Mouse (Mus musculus) megakaryocyte progenitor cell, adult 5-6 weeks (primary cell): ENCODE data around the gene Mdm4. TPM values are rescaled to one million over a fixed set of nuclear protein-coding genes. Genes with fewer than 3 reads are reported as not detected.
A peak's percentile ranks its signal among the peaks of the same experiment; 100 is the strongest.
"Not testable (repeated sequence)": the region's sequence is repeated elsewhere in the genome, so short reads cannot be mapped to it uniquely, and the experiment has no call there.

Experiments
- ATAC-seq: replicated peaks from 2 replicates; pipeline ENCODE4 v1.8.0; 2016; ENCODE audit warnings: mild to moderate bottlenecking, moderate TSS enrichment, inconsistent platforms; ENCODE audit not compliant: poor library complexity
- total RNA-seq, 2 experiments: library from RNA; stranded (forward) in 1 of 2; stranded (reverse) in 1 of 2; fragments of 157-497, 149-512 nt in 1 of 2; fragments of 200-1000 nt in 1 of 2; gene quantifications; 2 replicates each; pipeline versions ENCODE4 v1.2.3 to v1.2.4; 2015 to 2017

Mdm4 gene
- total RNA-seq, 2 experiments from 2014 or later, result 85.1 to 105 TPM

- no peak for ATAC-seq
Measured at GRCm38 (mm10) chr1:133053034-133053433, 22.7 kb upstream of the Mdm4 start.

GRCm38 (mm10) chr1:133051829-133052228 lies 21.5 kb upstream of the Mdm4 start:
- peak; percentile 48; the same call in 1 of the 2 replicates for ATAC-seq

- no peak for ATAC-seq
Measured at GRCm38 (mm10) chr1:133050001-133050431, 19.7 kb upstream of the Mdm4 start.

GRCm38 (mm10) chr1:133048690-133049089 lies 18.3 kb upstream of the Mdm4 start:
- no peak for ATAC-seq

GRCm38 (mm10) chr1:133047575-133047974 lies 17.2 kb upstream of the Mdm4 start:
- ATAC-seq, result no peak

DNA sequence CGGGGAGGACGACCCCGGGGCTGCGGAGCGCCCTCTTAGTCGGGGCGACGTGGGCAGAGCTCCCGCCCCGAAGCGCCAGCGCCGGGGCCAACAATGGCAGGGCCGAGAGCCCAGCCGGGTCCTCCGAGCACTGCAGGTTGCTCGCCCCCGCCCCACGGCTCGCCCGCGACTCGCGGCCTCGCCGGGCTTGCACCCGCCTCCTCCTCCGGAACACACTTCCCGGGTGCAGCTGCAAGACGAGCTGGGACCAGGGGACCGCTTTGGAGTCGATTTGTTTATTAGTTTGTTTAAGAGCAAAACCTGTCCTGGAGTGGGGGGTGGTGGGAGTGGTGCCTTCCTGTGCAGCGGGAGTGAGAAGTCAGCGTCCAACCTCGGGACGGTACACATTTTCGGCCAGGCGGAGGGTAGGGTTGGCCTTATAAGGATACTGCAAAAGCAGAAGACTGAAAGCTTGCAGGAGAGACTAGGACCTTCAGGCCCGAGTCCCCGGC lies 16.1 kb upstream of the Mdm4 start:
- peak; percentile 43 for ATAC-seq

GRCm38 (mm10) chr1:133045861-133046440 lies 15.6 kb upstream of the Mdm4 start:
- ATAC-seq, result peak; percentile 81

- ATAC-seq, result no peak
Measured at GRCm38 (mm10) chr1:133045011-133045860, 14.9 kb upstream of the Mdm4 start, which contains the start of gene Pik3c2b. Gene Pik3c2b, plus strand, starts transcription at chr1:133045667.

DNA sequence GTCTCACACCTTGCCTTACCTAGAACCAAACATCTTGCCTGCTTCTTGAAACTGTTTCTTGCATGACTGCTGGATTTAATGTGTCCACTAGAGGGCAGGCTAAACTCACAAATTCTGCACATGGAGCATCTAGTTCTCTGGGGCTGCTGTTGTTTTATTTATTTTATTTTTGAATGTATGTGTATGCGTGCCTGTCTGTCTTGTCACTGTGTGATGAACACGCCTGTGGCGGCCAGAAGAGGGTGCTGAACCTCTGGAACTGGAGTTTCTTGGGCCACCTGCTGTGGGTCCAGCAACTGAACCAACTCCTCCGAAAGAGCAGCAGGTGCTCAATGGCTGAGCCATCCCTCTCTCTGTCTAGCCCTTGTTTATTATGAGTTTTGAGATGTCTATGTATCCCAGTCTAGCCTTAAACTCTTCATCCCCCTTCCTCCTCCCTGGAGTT lies 9.2 kb upstream of the Mdm4 start:
- ATAC-seq, result peak; percentile 96

- ATAC-seq, result not testable (repeated sequence)
Measured at GRCm38 (mm10) chr1:133034682-133035081, 4.3 kb upstream of the Mdm4 start.

DNA sequence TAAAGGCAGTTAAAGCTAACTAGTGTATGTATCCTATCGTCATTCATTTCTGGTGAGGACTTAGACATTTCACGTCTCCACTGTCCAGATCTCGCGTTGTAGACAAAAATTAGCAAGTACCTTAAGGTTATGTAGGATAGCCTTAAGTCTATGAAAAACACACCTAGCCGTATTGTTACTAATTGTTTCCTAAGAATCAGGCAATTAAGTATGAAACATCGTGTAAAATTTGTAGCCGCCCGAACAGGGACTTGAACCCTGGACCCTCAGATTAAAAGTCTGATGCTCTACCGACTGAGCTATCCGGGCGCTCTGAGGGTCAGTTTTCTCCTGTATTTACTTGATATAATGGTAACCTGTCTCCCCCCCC lies 3.7 kb upstream of the Mdm4 start:
- peak; percentile 71 for ATAC-seq

GRCm38 (mm10) chr1:133033316-133034090 lies 3.1 kb upstream of the Mdm4 start:
- peak; percentile 68 for ATAC-seq

- peak; percentile 20; the same call in 1 of the 2 replicates for ATAC-seq
Measured at GRCm38 (mm10) chr1:133032981-133033315, 2.6 kb upstream of the Mdm4 start.

DNA sequence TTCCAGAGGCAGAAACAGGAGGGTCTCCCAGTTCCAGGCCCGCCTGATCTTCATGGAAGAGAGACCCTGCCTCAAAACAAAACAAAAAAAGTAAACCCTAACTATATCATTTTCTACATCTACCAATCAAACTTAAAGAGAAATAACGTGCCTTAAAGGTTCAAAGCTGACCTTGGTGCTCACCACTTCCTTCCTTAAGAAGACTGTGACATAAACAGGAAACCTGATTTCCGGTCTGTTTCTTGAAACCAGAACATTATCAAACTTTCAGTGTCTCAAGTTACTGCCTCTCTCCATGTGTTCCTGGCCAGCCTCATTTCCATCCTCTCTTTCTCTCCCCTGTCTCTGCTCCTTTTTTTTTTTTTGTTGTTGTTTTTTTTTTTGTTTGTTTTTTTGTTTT lies 617 bp downstream of the Mdm4 start:
- no peak for ATAC-seq

DNA sequence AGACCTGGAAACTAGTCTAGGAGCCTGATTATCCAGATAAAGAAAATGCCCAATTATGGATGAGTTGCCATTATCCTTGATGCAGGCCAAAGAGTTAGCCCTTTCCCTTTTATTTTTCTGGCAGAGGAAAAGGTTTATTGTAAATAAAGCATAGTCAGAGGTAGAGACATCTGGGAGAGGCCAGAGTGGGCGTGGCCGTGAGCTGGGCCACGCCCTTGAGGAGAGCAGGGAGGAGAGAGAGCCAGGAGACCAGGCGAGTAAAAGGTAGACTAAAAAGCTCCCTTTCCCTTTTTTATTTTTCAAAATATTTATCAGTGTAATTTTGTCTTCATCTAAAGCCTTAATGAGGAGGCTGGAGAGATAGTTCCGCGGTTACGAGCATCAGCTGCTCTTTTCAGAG lies 2.4 kb downstream of the Mdm4 start:
- ATAC-seq, result peak; percentile 50

DNA sequence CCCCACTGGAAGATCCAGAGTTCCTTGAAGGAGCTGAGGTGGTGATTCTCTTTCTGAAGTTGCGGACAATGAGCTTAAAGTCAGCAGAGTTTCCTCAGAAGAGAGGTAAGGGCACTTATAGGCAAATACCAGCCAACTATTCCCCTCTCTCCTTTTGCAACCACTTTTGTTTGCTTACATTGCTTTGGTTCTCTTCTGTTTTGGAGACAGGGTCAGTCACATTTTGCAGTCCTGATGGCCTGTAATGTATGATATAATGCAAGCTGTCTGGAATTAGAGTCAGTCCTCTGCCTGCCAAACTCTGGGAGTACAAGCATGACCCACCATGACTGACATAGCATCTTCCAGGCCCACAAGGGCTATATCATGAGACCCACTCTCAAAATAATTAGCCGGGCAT lies 3.2 kb downstream of the Mdm4 start:
- ATAC-seq, result no peak

GRCm38 (mm10) chr1:133025796-133026190 lies 4.6 kb downstream of the Mdm4 start:
- ATAC-seq, result not testable (repeated sequence)

GRCm38 (mm10) chr1:133025051-133025795 lies 5.1 kb downstream of the Mdm4 start:
- ATAC-seq, result peak; percentile 98

GRCm38 (mm10) chr1:133024426-133024825 lies 5.9 kb downstream of the Mdm4 start:
- ATAC-seq, result no peak

DNA sequence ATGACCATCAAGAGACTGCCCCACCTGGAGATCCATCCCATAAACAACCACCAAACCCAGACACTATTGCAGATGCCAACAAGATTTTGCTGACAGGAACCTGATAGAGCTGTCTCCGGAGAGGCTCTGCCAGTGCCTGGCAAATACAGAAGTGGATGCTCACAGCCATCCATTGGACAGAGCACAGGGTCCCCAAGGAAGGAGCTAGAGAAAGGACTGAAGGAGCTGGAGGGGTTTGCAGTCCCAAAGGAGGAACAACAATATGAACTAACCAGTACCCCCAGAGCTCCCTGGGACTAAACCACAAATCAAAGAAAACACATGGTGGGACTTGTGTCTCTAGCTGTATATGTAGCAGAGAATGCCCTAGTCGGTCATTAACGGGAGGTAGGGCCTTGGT lies 6.6 kb downstream of the Mdm4 start:
- not testable (repeated sequence) for ATAC-seq

DNA sequence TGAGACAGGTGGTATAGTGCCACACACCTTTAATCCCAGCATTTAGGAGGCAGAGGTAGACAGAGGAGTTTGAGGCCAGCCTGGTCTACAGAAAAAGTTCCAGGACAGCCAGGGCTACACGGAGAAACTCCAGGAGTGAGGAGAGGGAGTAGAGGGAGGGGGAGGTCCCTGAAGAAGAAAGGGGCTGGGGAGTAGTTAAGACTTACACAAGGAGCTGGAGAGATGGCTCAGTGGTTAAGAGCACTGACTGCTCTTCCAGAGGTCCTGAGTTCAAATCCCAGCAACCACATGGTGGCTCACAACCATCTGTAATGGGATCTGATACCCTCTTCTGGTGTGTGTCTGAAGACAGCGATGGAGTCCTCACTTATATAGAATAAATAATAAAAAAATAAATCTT lies 8.4 kb downstream of the Mdm4 start:
- ATAC-seq, result not testable (repeated sequence)
